Mouse (Mus musculus): ENCODE results near the gene Slc4a3.

Gene Slc4a3

DNA sequence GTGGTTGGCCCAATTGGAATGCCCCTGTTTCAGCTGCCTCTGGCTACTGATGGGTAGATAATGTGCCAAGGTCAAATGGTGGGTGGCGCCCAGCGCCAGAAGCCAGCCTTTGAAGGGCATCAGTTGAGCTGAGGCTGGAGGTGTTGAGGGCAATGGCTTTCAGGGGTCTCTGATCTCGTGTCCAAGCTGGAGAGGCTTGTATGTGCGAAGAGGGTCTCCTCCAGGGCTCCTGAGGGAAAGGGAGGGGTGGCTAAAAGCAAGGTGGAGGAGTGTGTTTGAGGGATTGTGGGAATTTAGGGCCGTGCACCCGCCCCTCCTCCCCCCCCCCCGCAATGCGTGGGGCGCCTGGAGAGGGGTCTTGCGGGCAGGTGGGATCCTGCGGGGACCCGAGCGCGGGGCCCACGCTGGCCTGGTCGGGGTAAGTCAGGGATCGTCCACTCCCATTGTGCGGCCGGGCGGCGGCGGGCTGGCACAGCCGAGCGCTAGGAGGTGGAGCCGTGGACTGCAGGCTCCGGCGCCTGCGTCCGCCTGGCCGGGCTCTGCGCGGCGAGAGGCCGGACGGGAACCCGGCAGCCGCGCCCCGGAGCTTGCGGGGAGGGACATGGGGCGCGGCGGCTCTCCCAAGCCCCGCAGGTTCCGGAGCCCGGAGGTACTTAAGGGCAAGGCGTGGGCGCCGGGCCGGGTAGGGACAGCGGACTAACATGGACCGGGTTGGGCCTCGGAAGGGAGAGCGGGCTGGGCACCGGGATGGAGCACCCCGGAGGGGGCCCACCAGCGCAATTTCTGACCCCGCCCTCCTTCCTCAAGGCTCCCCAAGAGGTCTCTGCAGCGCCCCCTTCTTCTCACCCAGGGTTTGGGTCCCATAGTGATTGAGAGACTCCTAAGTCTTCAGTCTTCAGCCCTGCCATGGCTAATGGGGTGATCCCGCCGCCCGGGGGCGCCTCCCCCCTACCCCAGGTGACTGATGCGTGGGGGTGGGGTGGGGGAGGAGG is at the start of gene Slc4a3:
Gene Slc4a3 (plus strand): TSS at position 302 of the 992 bp plus-strand sequence.
- peak; percentile 69 for DNase-seq (ENCODE audit: low spot score)

DNA sequence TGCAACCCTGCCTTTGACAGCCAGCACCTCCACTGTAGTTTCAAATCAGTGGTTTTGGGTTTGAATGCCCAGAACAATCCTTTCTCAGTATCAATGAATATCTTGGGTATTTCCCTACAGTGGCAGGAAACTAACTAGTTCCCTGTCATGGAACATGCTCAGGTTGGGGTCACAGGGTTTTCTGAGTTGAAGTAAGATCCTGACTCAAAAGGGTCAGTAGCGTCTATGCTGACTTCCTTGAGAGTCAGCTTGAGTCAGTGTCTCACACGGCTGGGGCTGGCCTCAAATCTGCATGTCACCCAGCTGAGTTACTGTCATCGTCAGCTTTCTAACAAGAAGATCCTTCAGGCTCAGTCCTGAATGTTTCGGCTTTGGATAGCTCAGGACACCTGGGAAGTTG is 47.2 kb upstream of the Slc4a3 start:
- DNase-seq (ENCODE audit: low spot score) = no peak

DNA sequence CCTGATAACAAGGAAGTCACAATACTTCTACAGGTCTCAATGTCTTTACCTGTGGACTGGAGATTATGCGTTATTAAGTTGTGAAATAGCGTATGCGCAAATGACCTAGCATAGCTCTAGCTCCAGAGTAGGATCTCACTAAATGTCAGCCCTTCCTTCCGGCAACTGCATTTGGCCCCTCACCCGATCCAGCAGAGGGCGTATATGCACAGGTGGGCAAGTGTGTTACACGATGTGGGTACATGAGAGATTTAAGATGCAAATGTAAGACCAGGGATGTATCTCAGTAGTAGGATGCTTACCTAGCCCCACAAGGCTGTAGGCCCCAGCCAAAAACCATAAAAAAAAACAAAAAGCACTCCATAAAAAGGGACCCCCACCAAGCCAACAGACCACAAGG is 46.6 kb upstream of the Slc4a3 start:
- no peak for DNase-seq (ENCODE audit: low spot score)

DNA sequence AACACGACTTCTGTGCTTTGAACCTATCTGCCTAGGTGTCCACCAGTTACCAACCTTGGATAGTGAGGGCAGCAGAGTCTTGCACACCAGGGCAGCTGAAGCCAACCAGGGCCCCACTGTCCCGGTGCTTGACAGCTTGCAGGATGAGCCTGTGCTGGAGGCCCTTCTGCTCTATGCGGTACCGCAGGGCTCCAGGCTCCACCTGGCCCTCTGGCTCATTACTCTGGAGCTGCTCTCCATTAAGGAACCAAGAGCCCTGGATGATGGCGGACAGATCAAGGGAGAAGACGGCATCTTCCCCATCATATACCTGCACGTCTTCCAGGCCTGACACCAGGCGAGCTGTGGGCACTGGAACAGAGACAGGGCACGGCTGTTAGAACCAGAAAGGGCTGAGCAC is 44.2 kb upstream of the Slc4a3 start:
- no peak for DNase-seq (ENCODE audit: low spot score)

DNA sequence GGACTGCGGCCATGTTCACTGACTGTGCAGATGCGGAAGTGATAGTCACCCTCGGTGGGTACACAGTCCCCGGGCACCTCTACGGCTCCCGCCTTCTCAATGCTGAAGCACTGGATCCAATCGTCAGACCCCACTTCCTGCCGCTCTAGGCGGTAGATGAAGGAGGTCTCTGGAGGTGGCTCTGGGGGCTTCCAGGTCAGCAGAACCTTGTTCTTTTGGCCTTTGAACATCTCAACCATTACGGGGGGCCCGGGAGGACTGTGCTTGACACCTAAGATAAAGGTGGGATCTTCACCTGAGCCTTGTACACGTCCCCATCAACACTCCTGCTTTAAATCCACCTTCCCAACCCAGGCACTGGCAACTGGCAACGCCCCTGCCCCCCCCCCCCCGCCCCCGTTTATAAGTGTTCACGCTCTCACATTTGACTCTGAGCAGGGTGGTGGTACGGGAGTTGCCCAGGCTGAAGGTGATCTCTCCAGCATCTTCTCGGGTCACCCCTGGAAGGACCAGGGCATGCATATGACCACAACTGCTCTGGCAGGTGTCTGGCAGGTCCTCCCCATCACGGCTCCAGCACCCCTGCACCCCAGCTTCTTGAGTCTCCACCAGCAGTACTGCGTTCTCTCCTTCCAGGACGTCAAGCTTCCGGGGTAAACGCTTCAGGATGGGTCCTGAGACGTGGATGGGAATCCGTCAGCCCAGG is 43.0 kb upstream of the Slc4a3 start:
- DNase-seq (ENCODE audit: low spot score) = no peak

DNA sequence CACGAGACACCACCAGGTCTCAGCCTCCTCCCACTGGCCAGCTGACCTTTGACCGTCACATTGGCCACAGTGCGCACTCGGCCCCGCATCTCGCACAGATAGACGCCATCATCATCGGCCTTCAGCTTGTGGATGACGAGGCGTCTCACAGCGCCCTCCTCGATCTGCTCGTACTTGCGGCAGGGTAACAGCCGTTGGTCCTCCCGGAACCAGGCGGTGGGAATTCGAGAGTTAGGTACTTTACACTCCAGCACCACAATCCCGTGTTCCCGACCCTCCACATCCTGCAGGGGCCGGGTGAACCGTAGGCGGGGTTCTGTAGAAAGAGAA is 42.5 kb upstream of the Slc4a3 start:
- no peak for DNase-seq (ENCODE audit: low spot score)

DNA sequence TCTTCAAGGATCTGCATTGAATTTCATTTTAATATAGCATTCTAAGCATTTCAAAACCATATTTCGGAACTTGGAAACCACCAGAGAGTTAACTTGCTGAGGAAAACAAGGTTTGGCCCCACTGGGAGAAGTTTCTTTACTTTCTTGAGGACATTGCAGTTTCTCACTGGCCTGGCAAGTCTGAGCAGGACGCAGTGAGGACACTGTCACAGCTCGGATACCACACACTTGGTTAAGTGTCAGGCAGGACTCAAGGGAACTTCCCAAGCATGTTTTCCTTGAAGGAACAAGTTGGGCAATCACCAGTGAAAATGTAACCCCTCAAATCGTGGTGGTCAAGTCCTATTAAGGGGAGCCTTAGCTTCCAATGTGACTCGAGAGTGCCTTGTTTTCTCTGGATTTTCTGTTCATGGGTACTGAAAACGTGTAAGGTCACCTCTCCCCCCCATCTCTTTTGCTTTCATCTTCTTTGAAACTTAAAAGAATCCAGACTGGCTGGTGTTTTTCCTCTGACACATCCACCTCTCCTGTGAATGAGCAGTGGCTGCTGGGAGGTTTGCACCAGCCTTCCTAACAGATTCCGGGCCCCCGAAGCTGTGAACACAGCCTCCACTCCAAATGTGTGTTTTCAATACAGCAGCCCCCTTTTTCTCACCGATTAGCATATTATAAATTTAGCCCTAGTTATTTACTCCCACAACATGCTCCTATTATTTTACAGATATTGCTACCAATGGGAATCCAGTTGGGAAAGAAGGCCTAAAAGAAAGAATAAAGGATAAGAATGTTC is 41.6 kb upstream of the Slc4a3 start:
- no peak for DNase-seq (ENCODE audit: low spot score)

DNA sequence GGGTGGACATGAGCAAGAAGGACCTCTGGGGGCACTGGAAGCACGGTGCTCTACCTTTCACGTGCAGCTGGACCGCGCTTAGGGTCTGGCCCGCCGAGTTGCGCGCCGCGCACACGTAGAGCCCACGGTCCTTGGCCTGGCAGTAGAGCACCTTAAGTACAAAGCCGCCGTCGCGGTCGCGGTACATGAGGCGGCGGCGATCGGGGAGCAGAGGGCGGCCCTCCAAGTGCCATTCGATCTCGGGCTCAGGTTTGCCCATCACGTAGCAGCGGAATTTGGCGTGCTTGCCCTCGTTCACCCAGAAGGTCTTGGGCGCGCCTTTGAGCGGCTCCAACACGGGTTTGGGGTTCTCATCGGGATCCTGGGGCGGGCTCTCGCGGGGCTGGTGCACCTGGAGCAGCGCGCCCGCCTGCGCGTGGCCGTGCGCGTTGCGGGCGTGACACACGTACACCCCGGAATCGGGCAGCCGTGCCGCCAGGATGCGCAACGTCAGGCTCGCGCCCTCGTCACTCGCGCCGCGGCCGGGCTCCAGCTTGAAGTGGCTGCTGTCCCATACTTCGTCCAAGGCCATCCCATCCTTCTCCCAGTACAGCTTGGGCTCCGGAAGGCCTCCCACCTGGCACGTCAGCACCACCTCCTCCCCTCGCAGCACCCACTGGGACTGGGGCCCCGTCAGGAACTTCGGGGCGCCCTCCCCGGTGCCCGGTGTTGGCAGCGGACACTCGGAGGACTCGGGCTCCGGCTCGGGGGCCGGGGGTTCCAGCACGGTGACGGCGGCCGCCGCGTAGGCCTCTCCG is 40.7 kb upstream of the Slc4a3 start:
- peak; percentile 68 for DNase-seq (ENCODE audit: low spot score)

DNA sequence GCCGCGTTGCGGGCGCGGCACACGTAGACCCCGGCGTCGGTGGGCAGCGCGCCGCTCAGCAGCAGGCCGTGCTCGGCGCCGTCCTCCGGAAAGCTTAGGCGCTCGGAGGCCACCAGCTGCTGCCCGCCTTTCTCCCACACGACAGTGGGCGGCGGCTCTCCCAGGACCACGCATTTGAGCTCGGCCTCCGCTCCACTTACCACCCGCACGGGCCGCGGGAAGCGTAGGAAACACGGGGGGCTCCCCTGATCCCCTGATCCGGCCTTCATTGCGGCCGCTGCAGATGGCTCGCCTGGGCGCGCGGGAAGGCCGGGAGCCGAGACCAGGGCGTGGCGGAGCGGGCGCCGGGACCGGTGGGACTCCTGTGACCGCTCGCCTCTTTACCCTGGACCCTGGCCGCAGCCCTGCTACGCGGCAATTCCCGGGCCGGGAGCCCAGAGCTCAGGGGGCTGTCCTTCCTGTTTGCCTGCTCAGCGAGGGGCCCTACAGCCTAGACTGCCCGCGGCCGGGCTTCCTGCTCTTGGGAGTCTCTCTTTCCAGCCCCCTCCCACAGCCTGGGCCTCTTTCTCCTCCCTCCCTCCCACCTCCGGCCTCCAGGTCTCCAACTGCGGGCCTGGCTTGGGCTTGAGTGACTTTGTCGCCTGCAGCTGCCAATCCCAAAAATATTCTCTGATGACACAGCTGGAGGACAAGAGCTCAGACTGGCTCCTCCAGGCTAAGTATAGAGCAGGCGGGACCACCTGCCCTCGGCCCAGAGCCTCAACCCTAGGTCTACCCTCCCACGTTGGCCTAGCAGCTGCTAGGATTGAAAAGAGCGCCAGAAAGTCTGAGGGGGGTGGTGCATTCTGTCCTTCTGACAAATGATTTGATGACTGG is 39.9 kb upstream of the Slc4a3 start, which contains the start of gene Obsl1:
Gene Obsl1 (minus strand): TSS at position 497 of the 876 bp plus-strand sequence.
- peak; percentile 74 for DNase-seq (ENCODE audit: low spot score)

DNA sequence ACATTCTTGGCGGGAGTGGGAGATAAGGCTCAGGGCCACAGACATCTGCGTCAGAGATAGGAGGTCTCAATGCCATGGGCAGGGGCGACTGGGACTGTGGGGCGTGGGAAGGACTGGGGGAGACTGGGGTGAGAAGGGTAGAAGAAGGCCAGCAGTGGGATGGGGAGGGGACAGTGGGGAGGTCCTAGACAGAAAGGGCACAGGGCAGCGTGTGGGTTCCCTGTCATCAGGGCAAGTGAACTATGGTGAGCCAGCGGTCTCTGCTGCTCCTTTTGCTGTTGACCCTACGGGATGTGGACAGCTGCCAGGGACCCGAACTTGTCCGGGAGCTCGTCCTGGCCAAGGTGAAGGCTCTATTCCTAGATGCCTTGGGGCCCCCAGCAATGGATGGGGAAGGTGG is 39.1 kb upstream of the Slc4a3 start, which contains the start of gene Inha:
Gene Inha (plus strand): TSS at position 72 of the 400 bp plus-strand sequence.
- no peak for DNase-seq (ENCODE audit: low spot score)

DNA sequence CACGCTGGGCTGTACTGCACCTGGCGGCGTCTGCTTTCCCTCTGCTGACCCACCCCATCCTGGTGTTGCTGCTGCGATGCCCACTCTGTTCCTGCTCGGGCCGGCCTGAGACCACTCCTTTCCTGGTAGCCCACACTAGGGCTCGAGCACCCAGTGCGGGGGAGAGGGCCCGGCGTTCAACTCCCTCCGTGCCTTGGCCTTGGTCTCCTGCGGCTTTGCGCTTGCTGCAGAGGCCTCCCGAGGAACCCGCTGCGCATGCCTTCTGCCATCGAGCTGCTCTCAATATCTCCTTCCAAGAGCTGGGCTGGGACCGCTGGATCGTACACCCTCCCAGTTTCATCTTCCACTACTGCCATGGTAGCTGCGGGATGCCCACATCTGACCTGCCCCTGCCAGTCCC is 36.5 kb upstream of the Slc4a3 start:
- DNase-seq (ENCODE audit: low spot score) = no peak

DNA sequence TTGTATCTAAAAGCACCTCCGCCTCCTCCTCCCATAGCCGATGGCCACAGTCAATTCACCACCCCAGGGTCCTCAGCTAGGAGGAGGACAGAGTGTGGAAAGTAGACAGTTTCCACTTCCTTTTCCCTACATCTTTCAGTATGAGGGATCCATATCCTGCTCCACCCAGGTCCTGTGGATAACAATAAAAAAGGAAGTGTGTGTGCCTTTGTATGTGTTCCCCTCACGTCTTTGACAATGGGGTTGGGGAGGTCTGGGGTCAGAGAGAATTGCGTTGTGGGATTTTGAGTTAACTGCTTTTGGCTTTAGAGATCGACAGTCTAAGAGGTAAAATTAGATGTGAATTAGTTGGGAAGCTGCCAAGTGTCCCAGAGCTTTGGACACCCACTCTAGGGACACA is 35.9 kb upstream of the Slc4a3 start:
- DNase-seq (ENCODE audit: low spot score) = no peak

DNA sequence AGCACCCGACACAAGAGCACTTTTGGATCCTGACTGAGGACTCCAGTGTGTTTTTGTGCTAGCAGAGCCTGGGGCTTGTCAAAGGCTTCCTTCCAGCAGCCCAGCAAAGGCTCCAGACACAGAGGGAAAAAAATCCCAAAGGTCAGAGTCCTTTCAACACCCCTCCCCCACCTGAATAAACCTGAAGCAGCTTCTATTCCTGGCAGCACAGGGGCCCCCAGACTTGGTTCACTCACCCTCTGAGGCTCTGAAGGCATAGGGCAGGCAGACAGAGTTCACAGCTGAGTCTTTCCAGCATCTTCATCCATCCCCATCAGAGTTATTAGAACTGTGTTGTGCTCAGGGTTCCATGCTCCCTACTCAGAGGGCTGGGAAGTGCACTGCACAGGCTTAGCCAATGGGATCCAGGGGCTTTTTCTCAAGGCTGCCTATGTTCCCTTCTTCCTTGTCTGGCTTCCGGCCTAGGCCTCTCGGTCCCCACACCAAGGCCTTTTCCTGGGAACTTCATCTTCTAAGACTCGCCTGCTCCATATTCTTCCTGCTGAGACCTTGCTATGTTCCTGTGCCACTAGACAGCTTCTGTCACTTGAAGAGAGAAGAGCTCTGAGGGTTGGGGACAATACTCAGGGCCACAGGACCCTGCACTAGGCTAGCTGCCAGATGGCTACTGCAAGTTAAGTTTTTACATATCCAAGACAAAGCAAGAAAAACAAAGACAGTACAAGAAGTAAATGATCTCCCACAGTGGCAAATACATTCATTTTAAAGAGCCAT is 34.4 kb upstream of the Slc4a3 start:
- DNase-seq (ENCODE audit: low spot score) = no peak

DNA sequence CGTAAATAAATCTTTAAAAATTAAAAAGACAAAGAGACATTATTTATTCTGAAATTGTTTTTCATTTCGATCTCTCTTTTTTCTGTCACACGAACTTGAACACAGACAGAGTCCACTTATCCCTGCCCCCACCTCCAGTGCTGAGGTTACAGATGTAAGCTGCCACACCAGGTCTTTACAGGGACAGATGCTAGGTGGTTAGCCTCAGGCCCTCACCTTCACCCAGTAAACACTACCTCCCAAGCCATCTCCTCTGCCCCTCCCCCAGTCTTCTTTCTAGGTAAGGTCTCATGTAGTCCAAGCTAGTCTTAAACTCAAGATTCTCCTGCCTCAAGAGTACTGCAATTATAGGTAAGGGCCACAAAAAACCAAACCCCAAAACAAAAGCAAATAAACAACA is 33.5 kb upstream of the Slc4a3 start:
- DNase-seq (ENCODE audit: low spot score) = no peak

DNA sequence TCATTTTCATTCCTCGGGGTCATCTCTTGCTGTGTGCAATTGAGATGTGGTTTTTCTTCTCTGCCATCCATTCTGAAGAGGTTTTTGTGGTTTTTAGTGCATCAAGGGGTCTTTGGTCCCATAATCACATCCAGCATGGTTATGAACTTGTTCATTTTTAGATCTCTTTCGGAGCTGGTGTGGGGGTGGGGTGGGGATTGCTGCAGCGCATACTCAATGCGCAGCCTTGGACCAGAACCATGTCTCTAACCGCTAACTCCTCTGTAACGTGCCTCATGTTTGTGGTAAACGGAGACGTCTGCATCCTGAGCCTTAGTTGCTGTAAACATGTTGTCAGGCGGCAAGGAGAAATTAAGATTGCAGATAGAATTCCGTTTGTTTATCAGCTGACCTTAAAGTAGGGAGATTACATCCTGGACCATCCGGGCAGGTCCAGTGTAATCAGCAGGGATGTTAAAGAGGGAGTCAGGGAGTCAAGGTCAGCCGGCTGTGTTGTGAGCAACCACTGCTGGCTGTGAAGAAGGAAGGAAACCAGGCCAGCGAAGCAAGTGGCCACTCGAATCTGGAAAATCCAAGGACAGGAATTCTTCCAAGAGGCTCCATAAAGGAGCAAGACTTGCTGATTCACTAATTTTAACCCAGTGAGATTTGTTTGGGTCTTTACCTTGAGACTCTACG is 29.2 kb upstream of the Slc4a3 start:
- no peak for DNase-seq (ENCODE audit: low spot score)

DNA sequence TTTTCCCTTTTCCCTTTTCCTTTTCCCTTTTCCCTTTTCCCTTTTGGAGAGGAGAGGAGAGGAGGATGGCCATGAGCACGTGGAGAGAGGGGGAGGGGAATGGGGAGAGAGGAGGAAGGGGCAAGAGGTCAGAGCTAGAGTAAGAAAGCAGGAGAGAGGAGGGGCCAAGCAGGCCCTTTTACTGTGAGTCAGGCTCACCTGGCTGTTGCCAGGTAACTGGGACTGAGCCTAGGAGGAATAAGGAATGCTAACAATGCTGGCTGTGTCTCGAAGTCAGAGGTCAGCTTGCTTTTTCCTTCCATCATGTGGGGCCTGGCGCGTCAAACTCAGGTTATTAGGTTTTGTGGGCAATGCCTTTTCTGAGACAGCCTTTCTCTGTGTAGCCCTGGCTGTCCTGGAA is 28.1 kb upstream of the Slc4a3 start:
- DNase-seq (ENCODE audit: low spot score) = no peak

DNA sequence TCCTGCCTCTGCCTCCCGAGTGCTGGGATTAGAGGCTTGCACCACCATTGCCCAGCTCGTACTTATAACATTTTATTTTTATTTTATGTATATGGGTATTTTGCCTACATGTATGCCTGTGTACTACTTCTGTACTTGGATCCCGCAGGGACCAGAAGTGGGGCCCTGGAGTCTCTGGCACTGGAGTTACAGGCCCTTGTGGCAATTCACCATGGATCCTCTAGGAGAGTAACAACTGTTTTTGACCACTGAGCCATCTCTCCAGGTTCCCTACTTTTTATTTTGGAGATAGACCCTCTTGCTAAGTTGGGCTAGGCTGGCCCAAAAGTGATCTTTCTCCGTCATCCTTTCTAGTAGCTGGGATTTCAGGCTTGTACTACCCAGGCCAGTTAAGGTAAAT is 27.6 kb upstream of the Slc4a3 start:
- no peak for DNase-seq (ENCODE audit: low spot score)

DNA sequence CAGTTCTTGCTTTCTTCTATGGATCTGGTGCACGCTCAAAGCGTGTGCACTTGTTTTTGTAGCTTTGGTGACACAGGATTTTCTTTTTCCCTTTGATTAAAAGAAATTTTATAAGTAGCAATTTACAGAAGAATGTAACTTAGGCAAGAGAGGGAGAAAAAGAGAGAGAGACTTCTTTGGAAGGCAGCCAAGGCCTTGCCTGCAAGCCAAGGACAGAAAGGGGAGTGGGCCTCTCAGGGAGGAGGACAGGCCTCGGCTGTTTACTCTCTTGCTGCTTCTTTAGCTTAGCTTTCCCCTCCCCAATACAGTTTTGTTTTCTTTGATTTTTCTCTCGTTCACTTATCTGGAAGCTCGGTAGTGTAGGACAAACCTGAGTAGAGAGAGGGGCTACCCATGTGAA is 26.5 kb upstream of the Slc4a3 start:
- no peak for DNase-seq (ENCODE audit: low spot score)
